Mouse (Mus musculus) intestine, embryonic 15.5 days (tissue): ENCODE data around the gene Erc2. TPM values are rescaled to one million over a fixed set of nuclear protein-coding genes. Genes with fewer than 3 reads are reported as not detected.
A peak's percentile ranks its signal among the peaks of the same experiment; 100 is the strongest.
"Not testable (repeated sequence)": the region's sequence is repeated elsewhere in the genome, so short reads cannot be mapped to it uniquely, and the experiment has no call there.

ENCODE experiments used
- ATAC-seq: fragments of 200-750 bp; cut with Nextera tagmentation; 2 replicates; pipeline ENCODE4 v1.8.0; 2017; ENCODE audit warnings: moderate TSS enrichment, moderate library complexity
- H3K27ac ChIP-seq: fragments of 300-500 bp; sonication (generic); 2 replicates; pipeline ENCODE4 v1.5.1; 2015; ENCODE audit warnings: mild to moderate bottlenecking, inconsistent platforms
- H3K27me3 ChIP-seq: fragments of 300-500 bp; sonication (generic); replicated peaks from 2 replicates; pipeline ENCODE4 v1.6.1; 2015; ENCODE audit warnings: inconsistent platforms
- H3K36me3 ChIP-seq: fragments of 300-500 bp; sonication (generic); 2 replicates; pipeline ENCODE4 v1.6.1; 2015; ENCODE audit warnings: inconsistent platforms
- H3K4me1 ChIP-seq: fragments of 300-500 bp; sonication (generic); replicated peaks from 2 replicates; pipeline ENCODE4 v1.6.1; 2015; ENCODE audit warnings: inconsistent platforms
- H3K4me2 ChIP-seq: fragments of 300-500 bp; sonication (generic); replicated peaks from 2 replicates; pipeline ENCODE4 v1.6.1; 2015; ENCODE audit warnings: mild to moderate bottlenecking, inconsistent platforms
- H3K4me3 ChIP-seq: fragments of 300-500 bp; sonication (generic); replicated peaks from 2 replicates; pipeline ENCODE4 v1.5.1; 2015; ENCODE audit warnings: inconsistent platforms
- H3K9ac ChIP-seq: fragments of 300-500 bp; sonication (generic); 2 replicates; pipeline ENCODE4 v1.6.1; 2015; ENCODE audit warnings: inconsistent platforms
- H3K9me3 ChIP-seq: fragments of 300-500 bp; sonication (generic); 2 replicates; pipeline ENCODE4 v1.6.1; 2016; ENCODE audit warnings: inconsistent platforms
- WGBS: fragments of 180-500 bp; shearing (Covaris S2); methylation state at CpG from one replicate; pipeline ENCODE4 v1.1.7; 2015; 5-methylcytosine and 5-hydroxymethylcytosine counted together
- polyA plus RNA-seq: library from polyadenylated mRNA; unstranded; fragments of >200 nt; fragmentation: Nextera tagmentation; extraction: Ambion mirVana; gene quantifications from 2 replicates; pipeline ENCODE4 v1.2.1, GENCODE M21; 2015

The Erc2 gene
- polyA plus RNA-seq, result 6.5 and 6.8 TPM in 2 replicates

GRCm38 (mm10) chr14:27622176-27622922 lies at the start of gene Erc2:
TSS of gene Erc2 (plus strand) at chr14:27622428.
- under 1% methylated on average over 62 of the region's 78 CpGs for WGBS
- ATAC-seq, result peak; percentile 97
- H3K9ac ChIP-seq, result peak within 1 kb of the TSS; percentile 51
- H3K4me2 ChIP-seq, result peak within 1 kb of the TSS; percentile 98
- peak within 1 kb of the TSS; percentile 65 for H3K4me3 ChIP-seq
- H3K36me3 ChIP-seq, result no peaks in the 10 kb centered on the region
- H3K27me3 ChIP-seq, result no peaks in the 10 kb centered on the region
- H3K9me3 ChIP-seq, result no peaks in the 10 kb centered on the region
- H3K4me1 ChIP-seq, result no peaks in the 10 kb centered on the region
- H3K27ac ChIP-seq, result no peak within 1 kb of the TSS

- no peak overlapping the region for H3K4me3 ChIP-seq
- H3K36me3 ChIP-seq, result no peaks in the 10 kb centered on the region
- 76% methylated on average over 2 of the region's 2 CpGs for WGBS
- H3K9me3 ChIP-seq, result no peaks in the 10 kb centered on the region
- ATAC-seq, result no peak
- H3K27me3 ChIP-seq, result no peaks in the 10 kb centered on the region
- H3K27ac ChIP-seq, result no peak overlapping the region
- no peak overlapping the region for H3K4me2 ChIP-seq
- H3K4me1 ChIP-seq, result no peaks in the 10 kb centered on the region
- H3K9ac ChIP-seq, result no peak overlapping the region
These were observed 43.8 kb upstream of the Erc2 start for GRCm38 (mm10) chr14:27578443-27578842.

- H3K4me3 ChIP-seq, ATAC-seq, H3K27ac ChIP-seq, H3K9me3 ChIP-seq, H3K4me1 ChIP-seq, H3K36me3 ChIP-seq, H3K9ac ChIP-seq, H3K4me2 ChIP-seq, H3K27me3 ChIP-seq: not testable (repeated sequence)
These were observed 32.6 kb upstream of the Erc2 start for GRCm38 (mm10) chr14:27589616-27590015.

- Histone ChIP-seq H3K27ac (no peak overlapping the region), H3K4me3 (no peak overlapping the region), H3K27me3 (no peaks in the 10 kb centered on the region), H3K9me3 (no peaks in the 10 kb centered on the region), H3K4me2 (no peak overlapping the region), H3K4me1 (no peaks in the 10 kb centered on the region), H3K36me3 (no peaks in the 10 kb centered on the region), H3K9ac (no peak overlapping the region)
- 83% methylated on average over 7 of the region's 7 CpGs for WGBS
- ATAC-seq, result no peak
These were observed 30.1 kb upstream of the Erc2 start for GRCm38 (mm10) chr14:27592163-27592562.

GRCm38 (mm10) chr14:27596265-27596664 lies 26.0 kb upstream of the Erc2 start:
- WGBS, result 4% methylated on average over 7 of the region's 7 CpGs

GRCm38 (mm10) chr14:27602136-27602535 lies 20.1 kb upstream of the Erc2 start:
- Histone ChIP-seq H3K27me3 (no peaks in the 10 kb centered on the region), H3K4me3 (no peak overlapping the region), H3K9ac (no peak overlapping the region), H3K36me3 (no peaks in the 10 kb centered on the region), H3K27ac (no peak overlapping the region), H3K4me2 (no peak overlapping the region), H3K4me1 (no peaks in the 10 kb centered on the region), H3K9me3 (no peaks in the 10 kb centered on the region)
- no peak for ATAC-seq
- 62% methylated on average over 13 of the region's 13 CpGs for WGBS

More at GRCm38 (mm10) chr14:27596265-27596664, 26.0 kb upstream of the Erc2 start:
- Histone ChIP-seq H3K9me3 (no peaks in the 10 kb centered on the region), H3K9ac (no peak overlapping the region), H3K4me2 (no peak overlapping the region), H3K27me3 (no peaks in the 10 kb centered on the region), H3K36me3 (no peaks in the 10 kb centered on the region), H3K4me3 (no peak overlapping the region), H3K27ac (no peak overlapping the region), H3K4me1 (no peaks in the 10 kb centered on the region)
- peak; percentile 80 for ATAC-seq

- Histone ChIP-seq H3K9me3 (no peaks in the 10 kb centered on the region), H3K4me2 (no peak overlapping the region), H3K36me3 (no peaks in the 10 kb centered on the region), H3K27me3 (no peaks in the 10 kb centered on the region), H3K27ac (no peak overlapping the region), H3K4me1 (no peaks in the 10 kb centered on the region), H3K9ac (no peak overlapping the region), H3K4me3 (no peak overlapping the region)
- ATAC-seq, result no peak
- WGBS, result 71% methylated on average over 3 of the region's 3 CpGs
These were observed 14.8 kb upstream of the Erc2 start for GRCm38 (mm10) chr14:27607419-27607818.

- no peak for ATAC-seq
- WGBS, result 71% methylated on average over 5 of the region's 5 CpGs
- no peak overlapping the region for H3K27ac ChIP-seq
- no peak overlapping the region for H3K4me2 ChIP-seq
- H3K27me3 ChIP-seq, result no peaks in the 10 kb centered on the region
- H3K9me3 ChIP-seq, result no peaks in the 10 kb centered on the region
- no peak overlapping the region for H3K9ac ChIP-seq
- no peak overlapping the region for H3K4me3 ChIP-seq
- no peaks in the 10 kb centered on the region for H3K4me1 ChIP-seq
- no peaks in the 10 kb centered on the region for H3K36me3 ChIP-seq
These were observed 8.5 kb upstream of the Erc2 start for GRCm38 (mm10) chr14:27613766-27614165.

GRCm38 (mm10) chr14:27617286-27617685 lies 4.9 kb upstream of the Erc2 start:
- no peak overlapping the region for H3K9ac ChIP-seq
- H3K36me3 ChIP-seq, result no peaks in the 10 kb centered on the region
- 76% methylated on average over 3 of the region's 3 CpGs for WGBS
- no peak overlapping the region for H3K4me2 ChIP-seq
- no peak overlapping the region for H3K4me3 ChIP-seq
- no peak overlapping the region for H3K27ac ChIP-seq
- H3K4me1 ChIP-seq, result no peaks in the 10 kb centered on the region
- H3K27me3 ChIP-seq, result no peaks in the 10 kb centered on the region
- H3K9me3 ChIP-seq, result no peaks in the 10 kb centered on the region
- ATAC-seq, result no peak

GRCm38 (mm10) chr14:27621576-27621975 lies 652 bp upstream of the Erc2 start:
- Histone ChIP-seq H3K4me3 (no peak overlapping the region), H3K36me3 (no peaks in the 10 kb centered on the region), H3K9ac (no peak overlapping the region), H3K27ac (no peak overlapping the region), H3K9me3 (no peaks in the 10 kb centered on the region), H3K27me3 (no peaks in the 10 kb centered on the region), H3K4me2 (peak overlapping the region; percentile 98; the same call in 1 of the 2 replicates), H3K4me1 (no peaks in the 10 kb centered on the region)
- 48% methylated on average over 8 of the region's 8 CpGs for WGBS
- ATAC-seq, result no peak

- H3K9me3 ChIP-seq, result no peaks in the 10 kb centered on the region
- peak overlapping the region; percentile 65 for H3K4me3 ChIP-seq
- under 1% methylated on average over 6 of the region's 6 CpGs for WGBS
- no peaks in the 10 kb centered on the region for H3K36me3 ChIP-seq
- H3K4me2 ChIP-seq, result peak overlapping the region; percentile 98
- no peaks in the 10 kb centered on the region for H3K27me3 ChIP-seq
- ATAC-seq, result peak; percentile 19; the same call in 1 of the 2 replicates
- no peak overlapping the region for H3K27ac ChIP-seq
- peak overlapping the region; percentile 51 for H3K9ac ChIP-seq
- H3K4me1 ChIP-seq, result no peaks in the 10 kb centered on the region
These were observed 643 bp downstream of the Erc2 start for GRCm38 (mm10) chr14:27622923-27623219.

- 6% methylated on average over 10 of the region's 10 CpGs for WGBS
- Histone ChIP-seq H3K4me3 (peak overlapping the region; percentile 65), H3K4me1 (no peaks in the 10 kb centered on the region), H3K9me3 (no peaks in the 10 kb centered on the region), H3K4me2 (peak overlapping the region; percentile 98), H3K27me3 (no peaks in the 10 kb centered on the region), H3K36me3 (no peaks in the 10 kb centered on the region), H3K27ac (no peak overlapping the region), H3K9ac (no peak overlapping the region)
- peak; percentile 85 for ATAC-seq
These were observed 1.1 kb downstream of the Erc2 start for GRCm38 (mm10) chr14:27623368-27623767.

GRCm38 (mm10) chr14:27628701-27629100 lies 6.5 kb downstream of the Erc2 start:
- no peak overlapping the region for H3K9ac ChIP-seq
- ATAC-seq, result no peak
- H3K4me2 ChIP-seq, result no peak overlapping the region
- H3K4me1 ChIP-seq, result no peaks in the 10 kb centered on the region
- H3K27me3 ChIP-seq, result no peaks in the 10 kb centered on the region
- 65% methylated on average over 10 of the region's 10 CpGs for WGBS
- H3K27ac ChIP-seq, result no peak overlapping the region
- H3K4me3 ChIP-seq, result no peak overlapping the region
- no peaks in the 10 kb centered on the region for H3K9me3 ChIP-seq
- no peaks in the 10 kb centered on the region for H3K36me3 ChIP-seq
